Mouse (Mus musculus) neural tube, embryonic 12.5 days (tissue): ENCODE results near the gene Gpr108. TPM values are rescaled to one million over a fixed set of nuclear protein-coding genes. Genes with fewer than 3 reads are reported as not detected.
A peak's percentile ranks its signal among the peaks of the same experiment; 100 is the strongest.

Source experiments
- ATAC-seq: fragments of 200-750 bp; cut with Nextera tagmentation; 2 replicates; pipeline ENCODE4 v1.8.0; 2017; ENCODE audit warnings: low read depth, mild to moderate bottlenecking, moderate TSS enrichment, moderate library complexity; ENCODE audit not compliant: low FRiP score
- H3K27ac ChIP-seq: fragments of 300-500 bp; sonication (generic); 2 replicates; pipeline ENCODE4 v1.5.1; 2016
- H3K27me3 ChIP-seq: fragments of 300-500 bp; sonication (generic); replicated peaks from 2 replicates; pipeline ENCODE4 v1.6.1; 2016; ENCODE audit warnings: mild to moderate bottlenecking
- H3K36me3 ChIP-seq: fragments of 300-500 bp; sonication (generic); 2 replicates; pipeline ENCODE4 v1.6.1; 2016; ENCODE audit warnings: mild to moderate bottlenecking
- H3K4me1 ChIP-seq: fragments of 300-500 bp; sonication (generic); 2 replicates; pipeline ENCODE4 v1.6.1; 2016
- H3K4me2 ChIP-seq: fragments of 300-500 bp; sonication (generic); replicated peaks from 2 replicates; pipeline ENCODE4 v1.6.1; 2016; ENCODE audit warnings: mild to moderate bottlenecking
- H3K4me3 ChIP-seq: fragments of 300-500 bp; sonication (generic); 2 replicates; pipeline ENCODE4 v1.5.1; 2016
- H3K9ac ChIP-seq: fragments of 300-500 bp; sonication (generic); 2 replicates; pipeline ENCODE4 v1.6.1; 2016; ENCODE audit warnings: mild to moderate bottlenecking
- H3K9me3 ChIP-seq: fragments of 300-500 bp; sonication (generic); 2 replicates; pipeline ENCODE4 v1.6.1; 2016; ENCODE audit warnings: mild to moderate bottlenecking
- WGBS: fragments of 180-500 bp; shearing (Covaris S2); methylation state at CpG from one replicate; pipeline ENCODE4 v1.1.7; 2016; 5-methylcytosine and 5-hydroxymethylcytosine counted together
- polyA plus RNA-seq: library from polyadenylated mRNA; unstranded; fragments of >200 nt; fragmentation: Nextera tagmentation; extraction: Ambion mirVana; gene quantifications from 2 replicates; pipeline ENCODE4 v1.2.1, GENCODE M21; 2016

Gpr108 gene
- polyA plus RNA-seq, 1 experiment from 2014 or later, result 24.2 TPM

DNA sequence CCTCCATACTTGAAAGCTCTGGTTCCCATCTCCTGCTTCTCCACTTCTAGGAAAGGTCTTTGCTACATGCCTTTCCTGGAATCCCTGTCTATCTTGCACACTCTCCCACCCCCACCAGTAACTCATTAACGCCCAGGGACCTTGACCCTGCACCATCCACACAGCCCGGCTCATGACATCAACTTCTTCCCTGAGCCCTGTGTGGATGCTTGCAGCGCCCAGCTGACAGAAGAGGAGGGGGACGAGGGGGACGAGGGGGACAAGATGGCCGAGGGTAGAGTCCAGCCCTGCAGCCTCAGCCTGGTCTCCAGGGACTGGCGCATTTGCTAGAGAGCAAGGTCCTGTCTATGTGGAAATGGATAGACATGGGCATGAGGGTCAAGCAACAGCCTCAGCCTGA is 15.2 kb downstream of the Gpr108 start:
- ATAC-seq, result no peak
- no peaks in the 10 kb centered on the region for H3K4me1 ChIP-seq
- H3K9me3 ChIP-seq, result no peaks in the 10 kb centered on the region
- WGBS, result 54% methylated on average over 7 of the region's 7 CpGs
- no peak overlapping the region for H3K4me2 ChIP-seq
- H3K9ac ChIP-seq, result no peak overlapping the region
- H3K4me3 ChIP-seq, result no peak overlapping the region
- peaks cover 37% of the 10 kb centered on the region for H3K36me3 ChIP-seq
- no peaks in the 10 kb centered on the region for H3K27me3 ChIP-seq
- no peak overlapping the region for H3K27ac ChIP-seq

DNA sequence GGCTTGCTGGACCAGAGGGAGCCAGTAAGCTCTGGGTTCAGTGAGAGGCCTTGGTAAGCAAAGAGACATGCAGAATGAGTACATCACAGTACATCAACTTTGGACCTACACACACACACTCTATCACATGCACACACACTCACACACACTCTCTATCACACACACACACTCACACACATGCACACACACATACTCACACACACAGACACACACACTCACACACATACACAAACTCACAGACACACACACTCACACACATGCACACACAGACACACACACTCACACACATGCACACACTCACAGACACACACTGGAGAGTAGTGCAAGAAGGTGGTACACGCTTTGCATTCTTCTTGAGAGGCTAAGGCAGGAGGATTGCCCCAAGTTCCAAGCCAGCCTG is 16.0 kb downstream of the Gpr108 start:
- Histone ChIP-seq H3K36me3 (peaks cover 30% of the 10 kb centered on the region), H3K27me3 (no peaks in the 10 kb centered on the region), H3K4me1 (no peaks in the 10 kb centered on the region), H3K4me2 (no peak overlapping the region), H3K4me3 (no peak overlapping the region), H3K27ac (no peak overlapping the region), H3K9ac (no peak overlapping the region), H3K9me3 (no peaks in the 10 kb centered on the region)
- no peak for ATAC-seq
- WGBS, result 75% methylated on average over 1 of the region's 1 CpGs

DNA sequence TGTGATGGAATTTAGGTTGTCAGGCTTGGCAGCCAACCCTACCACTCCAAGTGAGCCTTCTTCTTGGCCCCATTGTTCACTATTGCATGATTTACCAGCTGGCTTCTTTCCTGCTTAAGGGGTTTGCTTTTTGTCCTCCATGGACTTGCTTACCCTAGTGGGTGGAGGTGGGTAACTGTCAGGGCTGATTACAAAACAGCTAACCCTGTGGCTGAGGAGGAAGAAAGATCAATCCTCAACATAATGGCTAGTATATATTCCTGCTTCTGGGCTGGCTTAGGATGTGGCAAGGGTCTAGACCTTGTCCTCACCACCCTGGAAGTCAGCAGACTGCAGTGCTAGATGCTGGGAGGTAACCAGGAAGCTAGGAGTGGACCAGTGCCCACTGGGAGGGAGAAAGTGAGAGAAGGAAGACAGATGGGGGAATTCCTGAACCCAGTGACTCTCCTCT is 16.9 kb downstream of the Gpr108 start:
- no peaks in the 10 kb centered on the region for H3K9me3 ChIP-seq
- ATAC-seq, result no peak
- no peak overlapping the region for H3K9ac ChIP-seq
- H3K4me3 ChIP-seq, result no peak overlapping the region
- H3K27ac ChIP-seq, result no peak overlapping the region
- H3K27me3 ChIP-seq, result no peaks in the 10 kb centered on the region
- peaks cover 21% of the 10 kb centered on the region for H3K36me3 ChIP-seq
- no peaks in the 10 kb centered on the region for H3K4me1 ChIP-seq
- H3K4me2 ChIP-seq, result no peak overlapping the region

DNA sequence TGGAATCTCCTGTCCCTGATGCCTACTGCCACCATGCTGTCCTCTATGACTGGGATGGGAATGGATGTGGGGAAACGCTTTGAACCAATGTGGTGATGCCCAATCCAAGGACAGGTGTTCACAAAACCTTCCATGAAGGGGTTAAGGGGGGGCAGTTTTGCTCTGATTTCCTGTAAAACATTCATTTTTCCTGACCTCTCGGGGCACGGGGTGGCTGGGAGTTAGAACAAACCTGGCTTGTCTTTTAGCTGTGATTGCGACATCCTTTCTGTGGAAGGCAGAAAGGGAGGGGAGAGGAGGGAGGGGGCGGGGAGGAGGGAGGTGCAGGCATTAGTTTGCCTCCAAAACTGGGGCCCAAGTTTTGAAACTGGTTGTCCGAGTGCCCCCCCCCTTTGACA is 17.5 kb downstream of the Gpr108 start:
- Histone ChIP-seq H3K27ac (no peak overlapping the region), H3K9ac (no peak overlapping the region), H3K36me3 (peaks cover 15% of the 10 kb centered on the region), H3K4me1 (no peaks in the 10 kb centered on the region), H3K27me3 (no peaks in the 10 kb centered on the region), H3K4me3 (no peak overlapping the region), H3K9me3 (no peaks in the 10 kb centered on the region), H3K4me2 (no peak overlapping the region)
- ATAC-seq, result no peak
- WGBS, result 83% methylated on average over 6 of the region's 6 CpGs

DNA sequence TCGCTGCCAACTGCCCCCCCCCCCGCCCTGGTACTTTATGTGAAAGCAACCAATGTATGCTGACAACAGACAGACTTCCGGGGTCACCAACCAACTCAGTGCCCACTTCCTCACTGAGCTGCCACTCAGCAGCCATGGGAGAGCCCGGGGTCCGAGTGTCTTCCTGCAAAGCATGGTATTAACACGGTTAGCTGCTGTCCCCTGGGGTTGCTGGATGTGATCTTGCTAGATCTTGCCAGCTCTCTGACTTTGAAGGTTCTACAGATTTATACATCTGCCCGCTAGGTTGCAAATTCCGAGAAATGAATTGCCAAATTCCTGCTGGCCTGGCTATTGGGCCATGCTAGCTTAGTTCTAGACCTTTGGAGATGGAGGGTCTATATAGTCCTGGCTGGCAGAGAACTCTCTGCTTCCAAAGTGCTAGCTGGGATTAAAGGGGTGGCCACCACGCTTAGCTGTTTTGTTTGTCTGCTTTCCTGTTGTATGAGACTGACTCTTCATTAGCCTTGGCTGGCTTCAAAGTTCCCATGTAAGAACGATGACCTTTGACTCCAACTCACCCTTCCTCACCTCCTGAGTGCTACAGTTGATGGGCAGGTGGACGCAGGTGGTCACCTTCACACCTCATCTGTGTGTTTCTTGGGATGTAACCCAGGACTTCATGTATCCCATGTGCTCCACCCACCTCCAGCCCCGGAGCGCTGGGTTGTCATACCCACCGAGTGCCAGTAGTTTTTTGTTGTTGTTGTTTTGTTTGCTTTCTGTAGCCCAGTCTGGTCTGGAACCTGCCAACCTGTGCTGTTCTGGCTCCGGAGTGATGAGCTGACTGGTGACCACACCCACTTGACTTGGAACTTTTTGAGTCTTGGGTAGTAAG is 18.2 kb downstream of the Gpr108 start:
- ATAC-seq, result no peak
- H3K4me1 ChIP-seq, result no peaks in the 10 kb centered on the region
- H3K4me2 ChIP-seq, result no peak overlapping the region
- no peak overlapping the region for H3K4me3 ChIP-seq
- no peaks in the 10 kb centered on the region for H3K27me3 ChIP-seq
- no peaks in the 10 kb centered on the region for H3K9me3 ChIP-seq
- no peak overlapping the region for H3K27ac ChIP-seq
- WGBS, result 78% methylated on average over 15 of the region's 15 CpGs
- H3K9ac ChIP-seq, result no peak overlapping the region
- peaks cover 10% of the 10 kb centered on the region; the same call in 1 of the 2 replicates for H3K36me3 ChIP-seq

DNA sequence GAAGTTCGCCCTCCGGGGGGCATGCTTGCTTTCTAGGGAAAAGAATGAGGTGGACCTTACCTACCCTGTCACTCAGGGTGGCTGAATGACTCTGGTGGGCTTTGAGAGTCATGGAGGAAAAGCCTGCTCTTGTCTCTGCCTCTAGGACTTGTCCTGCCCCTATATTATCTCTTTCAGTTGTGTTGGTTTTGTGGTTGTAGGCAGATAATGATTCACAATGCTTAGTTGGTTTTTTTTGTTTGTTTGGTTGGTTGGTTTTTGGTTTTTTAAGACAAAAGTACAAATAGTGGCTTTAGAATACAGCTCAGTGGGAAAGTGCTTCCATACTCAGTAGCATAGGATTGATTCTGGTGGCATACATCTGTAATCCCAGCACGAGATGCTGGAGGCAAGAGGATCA is 19.4 kb downstream of the Gpr108 start:
- Histone ChIP-seq H3K9ac (no peak overlapping the region), H3K4me1 (no peaks in the 10 kb centered on the region), H3K4me3 (no peak overlapping the region), H3K27ac (no peak overlapping the region), H3K9me3 (no peaks in the 10 kb centered on the region), H3K27me3 (peaks cover 6% of the 10 kb centered on the region; the same call in 1 of the 2 replicates), H3K36me3 (no peaks in the 10 kb centered on the region), H3K4me2 (no peak overlapping the region)
- no peak for ATAC-seq
- 79% methylated on average over 3 of the region's 3 CpGs for WGBS

DNA sequence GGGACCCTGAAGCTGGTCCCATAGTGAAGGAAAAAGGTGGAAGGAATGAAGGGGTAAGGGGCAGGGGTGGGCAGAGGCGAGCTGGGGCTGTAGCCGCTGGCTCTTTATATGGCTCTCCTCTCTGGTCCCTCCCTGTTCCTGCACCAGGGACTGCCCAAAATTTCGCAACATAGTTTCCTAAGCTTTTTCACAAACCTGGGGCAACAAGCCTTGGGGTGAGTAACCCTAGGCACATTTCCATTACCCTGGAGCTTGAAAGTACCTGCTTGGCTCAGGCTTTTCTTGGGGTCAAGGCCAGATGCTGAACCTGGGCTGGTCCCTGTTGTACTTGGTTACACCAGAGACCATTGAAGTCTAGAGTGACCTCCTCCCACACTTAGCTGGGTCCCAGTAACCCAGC is 20.2 kb downstream of the Gpr108 start, which contains the start of gene C3:
Gene C3 (minus strand): TSS at position 123 of the 400 bp plus-strand sequence.
- H3K4me3 ChIP-seq, result no peak within 1 kb of the TSS
- H3K4me2 ChIP-seq, result no peak within 1 kb of the TSS
- H3K27ac ChIP-seq, result no peak within 1 kb of the TSS
- H3K36me3 ChIP-seq, result no peaks in the 10 kb centered on the region
- no peak for ATAC-seq
- no peak within 1 kb of the TSS for H3K9ac ChIP-seq
- H3K9me3 ChIP-seq, result no peaks in the 10 kb centered on the region
- peaks cover 6% of the 10 kb centered on the region; the same call in 1 of the 2 replicates for H3K27me3 ChIP-seq
- WGBS, result 74% methylated on average over 3 of the region's 3 CpGs
- no peaks in the 10 kb centered on the region for H3K4me1 ChIP-seq

DNA sequence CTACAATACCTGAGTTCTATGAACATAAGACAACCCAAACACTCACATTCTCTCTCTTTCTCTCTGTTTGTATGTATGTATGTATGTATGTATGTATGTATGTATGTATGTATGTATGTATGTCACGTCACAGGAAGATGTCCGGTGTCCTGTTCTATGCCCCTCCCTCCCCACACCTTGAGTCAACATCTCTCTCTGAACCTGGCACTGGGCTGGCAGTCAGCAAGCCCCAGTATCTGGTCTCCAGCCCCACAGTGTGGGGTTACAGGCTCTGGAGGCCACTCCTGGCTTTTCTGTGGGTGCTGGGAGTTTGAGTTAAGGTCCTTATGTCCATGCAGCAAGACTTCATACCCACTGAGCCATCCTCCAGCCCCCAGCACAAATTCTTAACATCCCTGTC is 20.8 kb downstream of the Gpr108 start:
- no peak overlapping the region for H3K4me3 ChIP-seq
- H3K9ac ChIP-seq, result no peak overlapping the region
- ATAC-seq, result no peak
- H3K9me3 ChIP-seq, result no peaks in the 10 kb centered on the region
- H3K4me2 ChIP-seq, result no peak overlapping the region
- H3K4me1 ChIP-seq, result no peaks in the 10 kb centered on the region
- 84% methylated on average over 2 of the region's 2 CpGs for WGBS
- no peak overlapping the region for H3K27ac ChIP-seq
- H3K27me3 ChIP-seq, result peaks cover 6% of the 10 kb centered on the region; the same call in 1 of the 2 replicates
- no peaks in the 10 kb centered on the region for H3K36me3 ChIP-seq

DNA sequence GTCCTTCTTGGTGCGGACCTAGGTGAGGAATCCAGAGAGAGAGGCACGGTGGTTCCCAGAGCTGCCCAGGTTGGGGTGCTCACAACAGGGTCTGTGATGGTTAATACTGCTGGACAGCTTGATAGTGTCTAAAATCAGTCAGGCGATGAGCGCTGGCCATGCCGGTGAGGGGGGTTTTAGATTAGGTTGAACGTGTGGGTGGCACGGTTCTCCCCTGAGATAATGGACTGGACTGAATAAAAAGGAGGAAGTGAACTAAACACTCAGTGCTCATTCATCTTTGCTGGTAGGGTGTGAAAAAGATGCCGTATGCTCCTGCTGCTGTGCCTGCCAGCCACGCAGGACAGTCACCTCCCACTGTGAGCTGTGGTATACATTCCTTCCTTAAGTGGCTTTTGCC is 24.9 kb downstream of the Gpr108 start:
- H3K9ac ChIP-seq, result no peak overlapping the region
- peaks cover 6% of the 10 kb centered on the region for H3K27me3 ChIP-seq
- no peak overlapping the region for H3K27ac ChIP-seq
- ATAC-seq, result no peak
- H3K4me1 ChIP-seq, result no peaks in the 10 kb centered on the region
- H3K9me3 ChIP-seq, result no peaks in the 10 kb centered on the region
- H3K36me3 ChIP-seq, result no peaks in the 10 kb centered on the region
- H3K4me2 ChIP-seq, result no peak overlapping the region
- WGBS, result 76% methylated on average over 9 of the region's 9 CpGs
- no peak overlapping the region for H3K4me3 ChIP-seq

DNA sequence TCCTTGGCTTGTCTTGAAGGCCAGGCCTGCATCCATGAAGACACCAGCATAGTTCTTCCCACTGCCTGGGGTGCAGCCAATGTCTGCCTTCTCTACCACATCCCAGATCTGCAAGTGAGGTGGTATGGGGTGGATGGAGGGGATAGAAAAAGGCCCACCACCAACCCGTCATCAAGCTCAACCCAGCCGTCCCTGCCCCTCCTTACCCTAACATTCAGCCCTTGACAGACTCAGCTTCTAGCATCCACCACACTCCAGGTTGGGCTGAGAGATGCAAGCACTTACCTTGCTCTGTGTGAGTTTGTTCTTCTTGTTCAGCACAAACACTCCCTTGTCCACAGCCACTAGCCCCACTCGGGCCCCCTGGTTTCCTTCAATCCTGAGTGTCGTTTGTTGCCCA is 26.3 kb downstream of the Gpr108 start:
- no peak for ATAC-seq
- H3K36me3 ChIP-seq, result no peaks in the 10 kb centered on the region
- no peaks in the 10 kb centered on the region for H3K4me1 ChIP-seq
- no peak overlapping the region for H3K4me2 ChIP-seq
- no peak overlapping the region for H3K9ac ChIP-seq
- no peak overlapping the region for H3K27ac ChIP-seq
- H3K27me3 ChIP-seq, result peaks cover 6% of the 10 kb centered on the region
- no peak overlapping the region for H3K4me3 ChIP-seq
- WGBS, result 83% methylated on average over 4 of the region's 4 CpGs
- no peaks in the 10 kb centered on the region for H3K9me3 ChIP-seq

DNA sequence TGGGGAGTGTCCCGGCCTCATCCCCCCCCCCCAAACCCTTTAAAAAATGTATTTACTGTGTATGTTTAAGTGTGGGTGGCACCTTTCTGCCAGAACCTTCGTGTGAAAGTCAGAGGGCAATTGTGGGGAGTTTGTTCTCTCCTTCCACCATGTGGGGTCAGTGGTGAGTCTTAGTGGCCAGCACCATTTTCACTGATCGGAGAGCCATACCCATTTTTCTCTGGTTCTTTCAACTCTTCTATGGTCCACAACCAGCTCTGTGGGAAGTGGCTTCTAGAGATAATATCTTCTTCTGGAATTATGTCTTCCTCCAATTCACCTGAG is 28.4 kb downstream of the Gpr108 start:
- Histone ChIP-seq H3K4me2 (no peak overlapping the region), H3K4me1 (no peaks in the 10 kb centered on the region), H3K36me3 (no peaks in the 10 kb centered on the region), H3K4me3 (no peak overlapping the region), H3K27ac (no peak overlapping the region), H3K27me3 (peaks cover 6% of the 10 kb centered on the region), H3K9ac (no peak overlapping the region), H3K9me3 (no peaks in the 10 kb centered on the region)
- WGBS, result 20% methylated on average over 3 of the region's 3 CpGs
- no peak for ATAC-seq

DNA sequence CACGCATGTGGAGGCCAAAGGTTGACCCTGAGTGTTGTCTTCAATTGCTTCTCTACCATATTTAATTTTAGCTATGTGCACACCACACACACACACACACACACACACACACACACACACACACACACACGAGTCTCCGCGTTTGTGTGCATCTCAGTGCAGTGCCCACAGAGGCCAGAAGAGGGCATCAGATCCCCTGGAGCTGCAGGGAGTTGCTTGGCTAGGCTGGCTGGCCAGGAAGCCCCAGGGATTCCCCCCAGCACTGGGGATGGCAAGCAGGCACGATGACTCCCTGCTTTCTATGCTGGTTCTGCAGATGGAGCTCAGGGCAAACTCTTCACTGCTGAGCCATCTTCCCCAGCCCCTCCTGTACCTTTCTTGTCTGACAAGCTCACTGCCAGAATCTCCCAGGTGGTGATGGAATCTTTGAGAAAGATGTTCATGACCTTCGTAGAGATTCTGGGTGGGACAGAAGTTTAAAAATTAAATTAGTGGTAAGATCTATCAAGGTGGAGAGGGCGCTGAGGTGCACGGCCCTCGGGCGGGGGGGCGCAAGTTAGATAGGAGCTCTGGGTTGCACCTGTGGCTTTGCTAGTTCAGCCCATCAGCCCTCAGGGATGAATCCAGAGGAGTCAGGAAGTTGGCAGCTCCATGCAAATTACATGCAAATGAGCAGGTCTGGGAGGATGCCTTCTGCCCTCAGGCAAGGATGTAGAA is 28.9 kb downstream of the Gpr108 start:
- Histone ChIP-seq H3K9ac (no peak overlapping the region), H3K9me3 (no peaks in the 10 kb centered on the region), H3K4me1 (no peaks in the 10 kb centered on the region), H3K27me3 (peaks cover 2% of the 10 kb centered on the region), H3K4me3 (no peak overlapping the region), H3K27ac (no peak overlapping the region), H3K4me2 (no peak overlapping the region), H3K36me3 (no peaks in the 10 kb centered on the region)
- 20% methylated on average over 11 of the region's 11 CpGs for WGBS
- peak; percentile 36; the same call in 1 of the 2 replicates for ATAC-seq
